Mouse (Mus musculus) liver, embryonic 12.5 days (tissue): ENCODE results near the gene Sulf2. TPM values are rescaled to one million over a fixed set of nuclear protein-coding genes. Genes with fewer than 3 reads are reported as not detected.
"Not testable (repeated sequence)": the region's sequence is repeated elsewhere in the genome, so short reads cannot be mapped to it uniquely, and the experiment has no call there.

Experiments used
- ATAC-seq: fragments of 200-750 bp; cut with Nextera tagmentation; 2 replicates; pipeline ENCODE4 v1.8.0; 2017; ENCODE audit warnings: moderate number of reproducible peaks, mild to moderate bottlenecking, moderate library complexity
- H3K27ac ChIP-seq: fragments of 300-500 bp; sonication (generic); 2 replicates; pipeline ENCODE4 v1.5.1; 2016; ENCODE audit warnings: mild to moderate bottlenecking
- H3K27me3 ChIP-seq: fragments of 300-500 bp; sonication (generic); replicated peaks from 2 replicates; pipeline ENCODE4 v1.6.1; 2016; ENCODE audit warnings: mild to moderate bottlenecking, moderate library complexity
- H3K36me3 ChIP-seq: fragments of 300-500 bp; sonication (generic); 2 replicates; pipeline ENCODE4 v1.6.1; 2016; ENCODE audit warnings: mild to moderate bottlenecking, moderate library complexity
- H3K4me1 ChIP-seq: fragments of 300-500 bp; sonication (generic); 2 replicates; pipeline ENCODE4 v1.6.1; 2016
- H3K4me2 ChIP-seq: fragments of 300-500 bp; sonication (generic); 2 replicates; pipeline ENCODE4 v1.6.1; 2016; ENCODE audit warnings: mild to moderate bottlenecking, moderate library complexity
- H3K4me3 ChIP-seq: fragments of 300-500 bp; sonication (generic); 2 replicates; pipeline ENCODE4 v1.5.1; 2016; ENCODE audit warnings: mild to moderate bottlenecking, moderate library complexity
- H3K9ac ChIP-seq: fragments of 300-500 bp; sonication (generic); 2 replicates; pipeline ENCODE4 v1.6.1; 2016; ENCODE audit warnings: mild to moderate bottlenecking, moderate library complexity
- H3K9me3 ChIP-seq: fragments of 300-500 bp; sonication (generic); replicated peaks from 2 replicates; pipeline ENCODE4 v1.6.1; 2016; ENCODE audit warnings: mild to moderate bottlenecking, moderate library complexity
- WGBS: fragments of 180-500 bp; shearing (Covaris S2); methylation state at CpG from one replicate; pipeline ENCODE4 v1.1.7; 2016; ENCODE audit not compliant: insufficient replicate concordance; 5-methylcytosine and 5-hydroxymethylcytosine counted together
- polyA plus RNA-seq: library from polyadenylated mRNA; unstranded; fragments of >200 nt; fragmentation: Nextera tagmentation; extraction: Ambion mirVana; gene quantifications from 2 replicates; pipeline ENCODE4 v1.2.1, GENCODE M21; 2016

Gene Sulf2
- polyA plus RNA-seq: 7.5 and 11.8 TPM in 2 replicates

GRCm38 (mm10) chr2:166155454-166155815, at the start of gene Sulf2:
TSS of gene Sulf2 (minus strand) at chr2:166155663.
- H3K9ac ChIP-seq: peak within 1 kb of the TSS; percentile 47
- H3K4me3 ChIP-seq: peak within 1 kb of the TSS; percentile 55
- H3K9me3 ChIP-seq: no peaks in the 10 kb centered on the region
- 0 out of 2 replicates have a peak, but pooled peaks cover 11% of the 10 kb centered on the region for H3K4me1 ChIP-seq
- peaks cover 74% of the 10 kb centered on the region for H3K27me3 ChIP-seq
- peak within 1 kb of the TSS; percentile 33; the same call in 1 of the 2 replicates for H3K27ac ChIP-seq
- no peak for ATAC-seq
- WGBS: 0% methylated on average over 23 of the region's 23 CpGs
- peak within 1 kb of the TSS; percentile 69 for H3K4me2 ChIP-seq
- no peaks in the 10 kb centered on the region for H3K36me3 ChIP-seq

- WGBS: 72% methylated on average over 13 of the region's 13 CpGs
- Histone ChIP-seq H3K9me3 (no peaks in the 10 kb centered on the region), H3K9ac (no peak overlapping the region), H3K4me3 (no peak overlapping the region), H3K4me1 (no peaks in the 10 kb centered on the region), H3K36me3 (no peaks in the 10 kb centered on the region), H3K27me3 (no peaks in the 10 kb centered on the region), H3K4me2 (no peak overlapping the region), H3K27ac (no peak overlapping the region)
- no peak for ATAC-seq
Measured at GRCm38 (mm10) chr2:166204174-166204573, 48.7 kb upstream of the Sulf2 start.

- Histone ChIP-seq H3K4me2 (no peak overlapping the region), H3K4me1 (no peaks in the 10 kb centered on the region), H3K9me3 (no peaks in the 10 kb centered on the region), H3K9ac (no peak overlapping the region), H3K36me3 (no peaks in the 10 kb centered on the region), H3K27ac (no peak overlapping the region), H3K4me3 (no peak overlapping the region), H3K27me3 (0 out of 2 replicates have a peak, but pooled peaks cover 4% of the 10 kb centered on the region)
- WGBS: 75% methylated on average over 9 of the region's 12 CpGs
- no peak for ATAC-seq
Measured at GRCm38 (mm10) chr2:166203647-166204046, 48.2 kb upstream of the Sulf2 start.

GRCm38 (mm10) chr2:166197964-166198363, 42.5 kb upstream of the Sulf2 start:
- H3K4me2 ChIP-seq: no peak overlapping the region
- no peaks in the 10 kb centered on the region for H3K4me1 ChIP-seq
- ATAC-seq: no peak
- no peak overlapping the region for H3K27ac ChIP-seq
- H3K4me3 ChIP-seq: no peak overlapping the region
- H3K27me3 ChIP-seq: 0 out of 2 replicates have a peak, but pooled peaks cover 7% of the 10 kb centered on the region
- no peaks in the 10 kb centered on the region for H3K36me3 ChIP-seq
- 46% methylated on average over 7 of the region's 7 CpGs for WGBS
- no peak overlapping the region for H3K9ac ChIP-seq
- no peaks in the 10 kb centered on the region for H3K9me3 ChIP-seq

GRCm38 (mm10) chr2:166197064-166197463, 41.6 kb upstream of the Sulf2 start:
- Histone ChIP-seq H3K27ac (no peak overlapping the region), H3K4me2 (no peak overlapping the region), H3K9me3 (no peaks in the 10 kb centered on the region), H3K9ac (no peak overlapping the region), H3K4me3 (no peak overlapping the region), H3K4me1 (no peaks in the 10 kb centered on the region), H3K27me3 (0 out of 2 replicates have a peak, but pooled peaks cover 7% of the 10 kb centered on the region), H3K36me3 (no peaks in the 10 kb centered on the region)
- 35% methylated on average over 6 of the region's 6 CpGs for WGBS
- ATAC-seq: no peak

GRCm38 (mm10) chr2:166196080-166196786, 40.8 kb upstream of the Sulf2 start:
- Histone ChIP-seq H3K9me3 (no peaks in the 10 kb centered on the region), H3K4me2 (no peak overlapping the region), H3K27ac (no peak overlapping the region), H3K4me3 (no peak overlapping the region), H3K36me3 (no peaks in the 10 kb centered on the region), H3K9ac (no peak overlapping the region), H3K27me3 (0 out of 2 replicates have a peak, but pooled peaks cover 7% of the 10 kb centered on the region), H3K4me1 (no peaks in the 10 kb centered on the region)
- ATAC-seq: no peak
- WGBS: 48% methylated on average over 13 of the region's 13 CpGs

- H3K4me1 ChIP-seq: no peaks in the 10 kb centered on the region
- 46% methylated on average over 6 of the region's 6 CpGs for WGBS
Measured at GRCm38 (mm10) chr2:166195041-166195440, 39.6 kb upstream of the Sulf2 start.

GRCm38 (mm10) chr2:166194112-166194758, 38.8 kb upstream of the Sulf2 start:
- Histone ChIP-seq H3K27ac (no peak overlapping the region), H3K9ac (no peak overlapping the region), H3K4me1 (no peaks in the 10 kb centered on the region), H3K27me3 (0 out of 2 replicates have a peak, but pooled peaks cover 7% of the 10 kb centered on the region), H3K4me2 (no peak overlapping the region), H3K36me3 (no peaks in the 10 kb centered on the region), H3K9me3 (no peaks in the 10 kb centered on the region), H3K4me3 (no peak overlapping the region)
- WGBS: 51% methylated on average over 16 of the region's 16 CpGs
- no peak for ATAC-seq

More at GRCm38 (mm10) chr2:166195041-166195440, 39.6 kb upstream of the Sulf2 start:
- no peak for ATAC-seq
- Histone ChIP-seq H3K36me3 (no peaks in the 10 kb centered on the region), H3K9me3 (no peaks in the 10 kb centered on the region), H3K9ac (no peak overlapping the region), H3K4me3 (no peak overlapping the region), H3K27ac (no peak overlapping the region), H3K27me3 (0 out of 2 replicates have a peak, but pooled peaks cover 7% of the 10 kb centered on the region), H3K4me2 (no peak overlapping the region)

GRCm38 (mm10) chr2:166193509-166193908, 38.0 kb upstream of the Sulf2 start:
- H3K4me2 ChIP-seq: no peak overlapping the region
- H3K9me3 ChIP-seq: no peaks in the 10 kb centered on the region
- no peak for ATAC-seq
- no peak overlapping the region for H3K27ac ChIP-seq
- H3K36me3 ChIP-seq: no peaks in the 10 kb centered on the region
- WGBS: 80% methylated on average over 3 of the region's 3 CpGs
- no peak overlapping the region for H3K9ac ChIP-seq
- no peaks in the 10 kb centered on the region for H3K4me1 ChIP-seq
- no peak overlapping the region for H3K4me3 ChIP-seq
- 0 out of 2 replicates have a peak, but pooled peaks cover 1% of the 10 kb centered on the region for H3K27me3 ChIP-seq

GRCm38 (mm10) chr2:166190816-166191215, 35.4 kb upstream of the Sulf2 start:
- Histone ChIP-seq H3K27ac (no peak overlapping the region), H3K9me3 (no peaks in the 10 kb centered on the region), H3K36me3 (no peaks in the 10 kb centered on the region), H3K4me3 (no peak overlapping the region), H3K27me3 (no peaks in the 10 kb centered on the region), H3K9ac (no peak overlapping the region), H3K4me2 (no peak overlapping the region), H3K4me1 (0 out of 2 replicates have a peak, but pooled peaks cover 3% of the 10 kb centered on the region)
- ATAC-seq: no peak
- WGBS: 71% methylated on average over 8 of the region's 8 CpGs

GRCm38 (mm10) chr2:166189191-166189590, 33.7 kb upstream of the Sulf2 start:
- Histone ChIP-seq H3K9ac (no peak overlapping the region), H3K27ac (no peak overlapping the region), H3K27me3 (no peaks in the 10 kb centered on the region), H3K9me3 (no peaks in the 10 kb centered on the region), H3K4me1 (0 out of 2 replicates have a peak, but pooled peaks cover 3% of the 10 kb centered on the region), H3K4me2 (no peak overlapping the region), H3K36me3 (no peaks in the 10 kb centered on the region), H3K4me3 (no peak overlapping the region)
- 76% methylated on average over 11 of the region's 11 CpGs for WGBS
- no peak for ATAC-seq

GRCm38 (mm10) chr2:166187874-166188453, 32.5 kb upstream of the Sulf2 start:
- ATAC-seq, H3K4me2 ChIP-seq, H3K4me1 ChIP-seq, H3K9me3 ChIP-seq, H3K36me3 ChIP-seq, H3K27ac ChIP-seq, H3K27me3 ChIP-seq, H3K4me3 ChIP-seq, H3K9ac ChIP-seq: not testable (repeated sequence)
- 78% methylated on average over 8 of the region's 11 CpGs for WGBS
